Mouse (Mus musculus): Measurements from ENCODE around the gene Sytl5.

Sytl5 gene

GRCm38 (mm10) chrX:9885322-9885721 is at the start of gene Sytl5:
Gene Sytl5 (plus strand): TSS chrX:9885622.
- no peak for DNase-seq (ENCODE audit: low spot score in 2 of 2)

DNA sequence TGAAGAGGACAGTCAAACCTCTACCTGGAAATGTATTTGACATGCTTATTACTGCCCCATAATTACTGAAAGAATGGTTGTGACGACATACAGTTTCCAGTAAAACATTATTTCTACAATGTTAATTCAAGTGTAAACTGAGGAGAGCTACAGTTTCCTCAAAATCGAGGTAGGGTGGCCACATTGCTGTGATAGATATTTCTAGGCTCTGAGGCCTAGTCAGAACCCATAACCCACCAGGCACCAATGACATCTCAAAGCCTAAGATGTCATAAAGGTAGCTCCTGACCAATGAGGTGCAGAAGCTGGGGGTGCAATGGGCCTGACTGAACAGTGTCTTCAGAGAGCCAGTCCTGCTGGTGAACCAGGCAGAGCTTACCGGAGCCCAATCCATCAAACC is 38.8 kb upstream of the Sytl5 start, which contains the start of gene Hypm:
Gene Hypm, plus strand, starts transcription at position 301 of the 400 bp plus-strand sequence.
- no peak for DNase-seq (ENCODE audit: low spot score in 2 of 2)

GRCm38 (mm10) chrX:9849403-9849802 is 36.0 kb upstream of the Sytl5 start, which contains the start of gene H2al3:
Gene H2al3 (plus strand): TSS chrX:9849703.
- DNase-seq (ENCODE audit: low spot score in 2 of 2) = no peak

DNA sequence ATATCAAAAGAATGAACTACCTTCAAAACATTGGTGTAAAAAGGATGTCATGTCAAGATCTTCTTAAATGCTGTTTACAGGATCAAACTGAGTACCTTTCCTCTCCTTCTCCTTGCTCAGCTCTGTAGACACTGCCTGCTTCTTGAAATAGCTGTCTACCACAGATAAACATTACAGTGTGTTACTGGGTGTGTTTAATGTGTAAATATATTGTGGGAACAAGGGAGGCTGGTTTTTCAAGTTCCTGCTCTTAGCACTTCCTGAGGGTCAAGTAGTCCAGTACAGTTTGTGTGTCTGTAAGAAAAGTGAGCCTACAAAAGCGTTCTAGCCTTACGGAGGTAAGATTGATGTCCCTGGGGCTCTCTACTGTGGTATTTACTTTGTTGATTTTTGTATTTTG is 23.6 kb upstream of the Sytl5 start:
- DNase-seq (ENCODE audit: low spot score in 2 of 2) = no peak

GRCm38 (mm10) chrX:9875519-9875918 is 9.9 kb upstream of the Sytl5 start:
- DNase-seq (ENCODE audit: low spot score in 2 of 2) = no peak

DNA sequence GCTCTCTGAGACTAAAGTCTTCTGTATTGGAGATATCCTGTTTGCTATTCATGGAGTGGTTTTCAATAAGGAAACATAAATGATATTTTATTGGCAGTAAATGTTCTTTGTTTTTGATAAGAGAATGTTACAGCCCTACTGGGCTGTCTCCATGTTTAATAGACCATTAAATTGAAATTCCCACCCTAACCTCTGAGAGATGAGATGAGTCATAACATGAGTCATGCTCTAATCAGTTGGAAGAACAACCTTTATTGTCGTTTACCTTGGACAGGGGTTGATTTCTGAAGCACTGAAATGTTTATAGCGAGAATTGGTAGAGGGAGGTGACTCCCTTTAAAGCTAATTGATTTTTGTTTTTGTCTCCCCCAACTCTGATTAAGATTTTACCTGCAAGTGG is 24.1 kb downstream of the Sytl5 start:
- DNase-seq (ENCODE audit: low spot score in 2 of 2) = no peak

DNA sequence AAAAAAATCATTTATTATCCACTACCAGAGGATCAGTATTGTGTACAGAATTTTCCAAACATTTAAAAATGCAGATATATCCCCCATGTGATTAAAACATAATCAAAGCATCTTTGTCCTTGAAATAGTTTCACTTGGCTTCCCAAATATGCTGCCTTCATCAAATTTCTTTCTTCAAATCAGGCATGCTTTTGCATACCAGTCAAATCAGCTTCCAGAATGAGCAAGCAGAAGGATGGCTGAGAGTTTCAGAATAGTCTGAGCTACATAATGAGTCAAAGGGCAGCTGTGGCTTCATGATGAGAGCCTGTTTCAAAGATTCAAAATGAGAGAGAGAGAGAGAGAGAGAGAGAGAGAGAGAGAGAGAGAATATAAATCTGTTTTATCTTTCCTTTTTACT is 48.4 kb downstream of the Sytl5 start:
- no peak for DNase-seq (ENCODE audit: low spot score in 2 of 2)

GRCm38 (mm10) chrX:9984094-9984669 is 98.8 kb downstream of the Sytl5 start:
- no peak for DNase-seq (ENCODE audit: low spot score in 2 of 2)

DNA sequence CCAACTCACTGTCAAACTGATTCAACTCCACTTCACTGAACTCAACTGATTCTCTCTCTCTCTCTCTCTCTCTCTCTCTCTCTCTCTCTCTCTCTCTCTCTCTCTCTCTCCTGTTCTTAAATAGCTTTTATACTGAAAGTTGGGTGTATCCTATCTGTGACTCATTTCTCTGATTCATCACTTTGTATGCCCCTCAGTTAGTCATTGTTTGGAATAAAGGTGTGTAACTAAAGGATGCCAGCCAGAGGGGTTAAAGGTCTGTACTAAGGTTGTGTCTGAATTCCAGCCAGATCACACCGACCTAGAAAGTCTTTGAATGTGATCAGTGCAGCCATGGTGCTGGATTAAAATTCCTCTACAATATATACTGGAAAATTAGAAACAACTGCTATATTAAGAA is 115.3 kb downstream of the Sytl5 start:
- no peak for DNase-seq (ENCODE audit: low spot score in 2 of 2)

GRCm38 (mm10) chrX:10005946-10006345 is 120.5 kb downstream of the Sytl5 start:
- DNase-seq (ENCODE audit: low spot score in 2 of 2) = no peak

DNA sequence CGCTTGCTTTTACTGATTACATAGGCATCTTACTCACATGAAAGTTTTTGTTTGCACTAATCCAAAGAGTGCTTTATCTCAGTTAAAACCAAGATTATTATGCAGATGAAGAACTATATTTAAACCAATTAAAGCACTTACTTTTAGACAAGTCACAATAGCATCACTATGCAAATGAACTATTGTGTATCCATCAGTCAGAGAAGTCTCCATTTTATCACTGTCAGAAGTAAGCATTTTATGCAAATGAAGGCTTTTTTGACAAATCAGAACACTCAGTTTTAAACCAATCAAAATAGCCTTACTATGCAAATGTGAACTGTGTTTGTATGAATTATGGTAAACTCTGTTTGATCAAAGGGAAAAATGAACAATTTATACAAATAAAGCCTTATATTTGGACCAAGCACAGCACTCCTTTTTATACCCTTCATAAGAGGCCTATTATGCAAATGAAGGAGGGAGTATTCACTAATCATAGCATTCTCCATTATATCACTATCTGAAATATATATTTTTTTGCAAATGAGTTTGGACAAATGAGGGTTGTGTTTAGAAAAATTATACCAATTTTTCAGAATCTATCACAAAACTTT is 122.4 kb downstream of the Sytl5 start:
- DNase-seq (ENCODE audit: low spot score in 2 of 2) = no peak

DNA sequence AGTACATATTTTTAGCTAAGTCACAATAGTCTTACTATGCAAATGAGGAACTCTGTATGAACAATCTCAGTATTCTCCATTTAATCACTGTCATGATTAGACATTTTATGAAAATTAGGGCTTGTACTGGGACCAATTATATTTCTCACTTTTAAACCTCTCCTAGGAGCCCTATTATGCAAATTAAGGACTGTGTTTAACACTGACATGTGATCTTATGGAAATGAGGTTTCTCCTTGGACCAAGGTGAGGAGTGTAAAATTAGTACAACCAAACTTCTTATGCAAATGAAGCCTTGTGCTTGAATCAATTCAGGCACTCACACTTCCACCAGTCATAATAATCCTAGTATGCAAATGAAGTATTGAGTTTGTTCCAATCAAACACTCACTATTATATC is 124.8 kb downstream of the Sytl5 start:
- no peak for DNase-seq (ENCODE audit: low spot score in 2 of 2)

GRCm38 (mm10) chrX:10034666-10035065 is 149.2 kb downstream of the Sytl5 start:
- DNase-seq (ENCODE audit: low spot score in 2 of 2) = no peak
